ENCODE assay signal across 8 mouse cellular contexts in genomic region chr10:25359208-25359958, GRCm38 (mm10). TPM values are rescaled to one million over a fixed set of nuclear protein-coding genes. Genes with fewer than 3 reads are reported as not detected.
DNase-seq lines count a peak whose midpoint lies in the region; ATAC-seq lines count a peak whose summit lies in the region.

TSS of gene Epb41l2 (plus strand) at chr10:25359798.

- no peaks in the 10 kb centered on the region for H3K9me3 ChIP-seq in embryonic facial prominence, embryonic 11.5 days (replicated peaks; ENCODE audit: control insufficient read depth, low read length)
- H3K9me3 ChIP-seq in midbrain, embryonic 11.5 days (ENCODE audit: control insufficient read depth, low read length), result no peaks in the 10 kb centered on the region

- no peaks in the 10 kb centered on the region for H3K4me1 ChIP-seq in embryonic facial prominence, embryonic 11.5 days (ENCODE audit: control insufficient read depth, insufficient read depth, low read length)
- H3K4me1 ChIP-seq in midbrain, embryonic 11.5 days (ENCODE audit: control insufficient read depth, insufficient read depth, low read length), result peaks cover 7% of the 10 kb centered on the region

- intact Hi-C loops in left cerebral cortex, postnatal 4 days (cut with DNase I), result no loop called here

- WGBS in embryonic facial prominence, embryonic 11.5 days, result under 1% methylated on average over 47 of the region's 55 CpGs
- under 1% methylated on average over 46 of the region's 55 CpGs for WGBS in midbrain, embryonic 11.5 days

- no peaks in the 10 kb centered on the region for H3K36me3 ChIP-seq in embryonic facial prominence, embryonic 11.5 days (replicated peaks; ENCODE audit: control insufficient read depth, insufficient read depth, low read depth, low read length)
- H3K36me3 ChIP-seq in midbrain, embryonic 11.5 days (ENCODE audit: control insufficient read depth, insufficient read depth, low read length), result no peaks in the 10 kb centered on the region

- H3K4me2 ChIP-seq in embryonic facial prominence, embryonic 11.5 days (ENCODE audit: low read depth, low read length), result peak within 1 kb of the TSS; percentile 33
- H3K4me2 ChIP-seq in midbrain, embryonic 11.5 days, result peak within 1 kb of the TSS; percentile 73

- peak; percentile 97 for DNase-seq in adrenal gland, postnatal 25 days
- peak; percentile 90 for DNase-seq in embryonic facial prominence, embryonic 11.5 days (ENCODE audit: low spot score)
- peak; percentile 86 for DNase-seq in kidney, adult 11 months
- DNase-seq in left cerebral cortex, postnatal 4 days, result peak; percentile 88
- DNase-seq in midbrain, embryonic 11.5 days (ENCODE audit: low spot score, missing footprints), result peak; percentile 99
- peak; percentile 95 for DNase-seq in right cerebral cortex, postnatal 4 days
- DNase-seq in yolk sac, embryonic 10.5 days (ENCODE audit: low spot score), result peak; percentile 94

- H3K9ac ChIP-seq in embryonic facial prominence, embryonic 11.5 days (replicated peaks; ENCODE audit: low read length), result peak within 1 kb of the TSS; percentile 69
- H3K9ac ChIP-seq in midbrain, embryonic 11.5 days (ENCODE audit: low read length), result peak within 1 kb of the TSS; percentile 79

- peak; percentile 95 for ATAC-seq in embryonic facial prominence, embryonic 11.5 days (replicated peaks; ENCODE audit: insufficient number of reproducible peaks, low FRiP score, low TSS enrichment, low read depth)
- peak; percentile 87 for ATAC-seq in granulocyte monocyte progenitor cell, adult 5-6 weeks (replicated peaks; ENCODE audit: poor library complexity, severe bottlenecking)
- peak; percentile 95 for ATAC-seq in midbrain, embryonic 11.5 days (ENCODE audit: low FRiP score)

- H3K4me3 ChIP-seq in embryonic facial prominence, embryonic 11.5 days (ENCODE audit: low read depth, low read length), result peak within 1 kb of the TSS; percentile 69
- peak within 1 kb of the TSS; percentile 81 for H3K4me3 ChIP-seq in midbrain, embryonic 11.5 days (ENCODE audit: low read depth, low read length)

- H3K27ac ChIP-seq in embryonic facial prominence, embryonic 11.5 days (replicated peaks; ENCODE audit: low read depth, low read length), result peak within 1 kb of the TSS; percentile 77
- peak within 1 kb of the TSS; percentile 12; the same call in 1 of the 2 replicates for H3K27ac ChIP-seq in midbrain, embryonic 11.5 days (ENCODE audit: low read depth, low read length)

- no peaks in the 10 kb centered on the region for H3K27me3 ChIP-seq in embryonic facial prominence, embryonic 11.5 days (ENCODE audit: control insufficient read depth, insufficient read depth, low read length)
- H3K27me3 ChIP-seq in midbrain, embryonic 11.5 days (ENCODE audit: control insufficient read depth, insufficient read depth, low read length), result no peaks in the 10 kb centered on the region

RNA-seq across cellular contexts. Expression of gene Epb41l2, which starts in this region (rescaled TPM):
- total RNA-seq in adrenal gland, postnatal 25 days (2021), result 70.7 and 82.6 TPM in 2 replicates
- polyA plus RNA-seq in embryonic facial prominence, embryonic 11.5 days (2014; fragmentation: Nextera tagmentation; extraction: Ambion mirVana), result 65.7 and 66.8 TPM in 2 replicates
- total RNA-seq in granulocyte monocyte progenitor cell, adult 5-6 weeks (2014; fragmentation: Nextera tagmentation), result 31.1 and 34.6 TPM in 2 replicates
- total RNA-seq in granulocyte monocyte progenitor cell, adult 5-6 weeks (2017), result 23.6 and 29.6 TPM in 2 replicates
- 100 to 1,000 TPM; 115 to 121 TPM for total RNA-seq in left cerebral cortex, postnatal 4 days (2021)
- polyA plus RNA-seq in midbrain, embryonic 11.5 days (2014; fragmentation: Nextera tagmentation; extraction: Ambion mirVana), result 39.4 and 40.8 TPM in 2 replicates

Comparison
In these comparisons a context has a peak if more than half of its experiments do, and no peak if none do; other contexts are left out.
1. Peak in every context shown above with its lines: DNase-seq, ATAC-seq, H3K4me3 ChIP-seq and H3K27ac ChIP-seq.